Mouse (Mus musculus): ENCODE measurements at regions not wholly inside any gene's neighbourhood (a gene's known extent, or its start where the extent isn't known, plus 50 kb on each side); places are given as distances from the start of the nearest gene placed in this dataset.

- no peaks in the 10 kb centered on the region for H3K9me3 ChIP-seq
- WGBS: 81% methylated on average over 4 of the region's 4 CpGs
- H3K4me1 ChIP-seq: peaks cover 6% of the 10 kb centered on the region
- no peak for ATAC-seq (ENCODE audit: insufficient number of reproducible peaks, insufficient read depth, low FRiP score, low TSS enrichment)
- H3K4me2 ChIP-seq (replicated peaks): no peak overlapping the region
- H3K36me3 ChIP-seq: no peaks in the 10 kb centered on the region
- no peak overlapping the region for H3K4me3 ChIP-seq
- H3K9ac ChIP-seq: no peak overlapping the region
- H3K27me3 ChIP-seq: no peaks in the 10 kb centered on the region
- H3K27ac ChIP-seq: no peak overlapping the region
Observed at GRCm38 (mm10) chr6:89040919-89041318, 138.9 kb downstream of the Tpra1 start.

GRCm38 (mm10) chr6:89042478-89043239 is 140.6 kb downstream of the Tpra1 start:
- Histone ChIP-seq H3K4me2 (replicated peaks) (no peak overlapping the region), H3K27me3 (no peaks in the 10 kb centered on the region), H3K4me3 (no peak overlapping the region), H3K9me3 (no peaks in the 10 kb centered on the region), H3K4me1 (peaks cover 6% of the 10 kb centered on the region), H3K27ac (no peak overlapping the region), H3K36me3 (no peaks in the 10 kb centered on the region), H3K9ac (no peak overlapping the region)
- no peak for ATAC-seq (ENCODE audit: insufficient number of reproducible peaks, insufficient read depth, low FRiP score, low TSS enrichment)
- WGBS: 48% methylated on average over 24 of the region's 24 CpGs

GRCm38 (mm10) chr6:89045436-89045966 is 143.4 kb downstream of the Tpra1 start:
- Histone ChIP-seq H3K27ac (no peak overlapping the region), H3K36me3 (no peaks in the 10 kb centered on the region), H3K27me3 (no peaks in the 10 kb centered on the region), H3K4me3 (no peak overlapping the region), H3K4me1 (peaks cover 6% of the 10 kb centered on the region), H3K9ac (no peak overlapping the region), H3K4me2 (replicated peaks) (no peak overlapping the region), H3K9me3 (no peaks in the 10 kb centered on the region)
- 73% methylated on average over 4 of the region's 4 CpGs for WGBS
- no peak for ATAC-seq (ENCODE audit: insufficient number of reproducible peaks, insufficient read depth, low FRiP score, low TSS enrichment)

GRCm38 (mm10) chr6:89046476-89046875 is 144.4 kb downstream of the Tpra1 start:
- Histone ChIP-seq H3K27ac (no peak overlapping the region), H3K4me2 (replicated peaks) (no peak overlapping the region), H3K9me3 (no peaks in the 10 kb centered on the region), H3K27me3 (no peaks in the 10 kb centered on the region), H3K4me1 (peaks cover 6% of the 10 kb centered on the region), H3K4me3 (no peak overlapping the region), H3K36me3 (no peaks in the 10 kb centered on the region), H3K9ac (no peak overlapping the region)
- ATAC-seq (ENCODE audit: insufficient number of reproducible peaks, insufficient read depth, low FRiP score, low TSS enrichment): no peak
- 81% methylated on average over 2 of the region's 2 CpGs for WGBS

GRCm38 (mm10) chr6:89047629-89048332 is 145.7 kb downstream of the Tpra1 start:
- Histone ChIP-seq H3K27ac (no peak overlapping the region), H3K27me3 (no peaks in the 10 kb centered on the region), H3K36me3 (no peaks in the 10 kb centered on the region), H3K9ac (no peak overlapping the region), H3K4me3 (no peak overlapping the region), H3K9me3 (no peaks in the 10 kb centered on the region), H3K4me2 (replicated peaks) (no peak overlapping the region), H3K4me1 (peaks cover under 1% of the 10 kb centered on the region; the same call in 1 of the 2 replicates)
- 61% methylated on average over 6 of the region's 6 CpGs for WGBS
- ATAC-seq (ENCODE audit: insufficient number of reproducible peaks, insufficient read depth, low FRiP score, low TSS enrichment): no peak

GRCm38 (mm10) chr6:89049290-89049689 is 147.2 kb downstream of the Tpra1 start:
- no peaks in the 10 kb centered on the region for H3K27me3 ChIP-seq
- H3K9ac ChIP-seq: no peak overlapping the region
- no peak overlapping the region for H3K4me2 ChIP-seq (replicated peaks)
- no peak overlapping the region for H3K4me3 ChIP-seq
- WGBS: 50% methylated on average over 1 of the region's 1 CpGs
- no peak overlapping the region for H3K27ac ChIP-seq
- no peaks in the 10 kb centered on the region for H3K9me3 ChIP-seq
- H3K36me3 ChIP-seq: no peaks in the 10 kb centered on the region
- H3K4me1 ChIP-seq: no peaks in the 10 kb centered on the region
- no peak for ATAC-seq (ENCODE audit: insufficient number of reproducible peaks, insufficient read depth, low FRiP score, low TSS enrichment)

GRCm38 (mm10) chr6:89050575-89051270 is 148.7 kb downstream of the Tpra1 start:
- H3K27me3 ChIP-seq: no peaks in the 10 kb centered on the region
- no peak overlapping the region for H3K9ac ChIP-seq
- no peak overlapping the region for H3K27ac ChIP-seq
- no peaks in the 10 kb centered on the region for H3K36me3 ChIP-seq
- ATAC-seq (ENCODE audit: insufficient number of reproducible peaks, insufficient read depth, low FRiP score, low TSS enrichment): no peak
- WGBS: 85% methylated on average over 13 of the region's 13 CpGs
- H3K4me1 ChIP-seq: no peaks in the 10 kb centered on the region
- H3K4me3 ChIP-seq: no peak overlapping the region
- H3K9me3 ChIP-seq: no peaks in the 10 kb centered on the region
- H3K4me2 ChIP-seq (replicated peaks): no peak overlapping the region

- no peak overlapping the region for H3K4me3 ChIP-seq
- H3K4me2 ChIP-seq (replicated peaks): no peak overlapping the region
- no peaks in the 10 kb centered on the region for H3K36me3 ChIP-seq
- H3K9ac ChIP-seq: no peak overlapping the region
- ATAC-seq (ENCODE audit: insufficient number of reproducible peaks, insufficient read depth, low FRiP score, low TSS enrichment): no peak
- H3K9me3 ChIP-seq: no peaks in the 10 kb centered on the region
- H3K27ac ChIP-seq: no peak overlapping the region
- no peaks in the 10 kb centered on the region for H3K27me3 ChIP-seq
- H3K4me1 ChIP-seq: no peaks in the 10 kb centered on the region
- 83% methylated on average over 9 of the region's 9 CpGs for WGBS
Observed at GRCm38 (mm10) chr6:89052758-89053460, 150.9 kb downstream of the Tpra1 start.

- no peaks in the 10 kb centered on the region for H3K9me3 ChIP-seq
- WGBS: 87% methylated on average over 13 of the region's 13 CpGs
- no peaks in the 10 kb centered on the region for H3K4me1 ChIP-seq
- ATAC-seq (ENCODE audit: insufficient number of reproducible peaks, insufficient read depth, low FRiP score, low TSS enrichment): no peak
- H3K4me3 ChIP-seq: no peak overlapping the region
- no peak overlapping the region for H3K9ac ChIP-seq
- H3K36me3 ChIP-seq: no peaks in the 10 kb centered on the region
- no peaks in the 10 kb centered on the region for H3K27me3 ChIP-seq
- no peak overlapping the region for H3K27ac ChIP-seq
- H3K4me2 ChIP-seq (replicated peaks): no peak overlapping the region
Observed at GRCm38 (mm10) chr6:89054060-89054459, 152.0 kb downstream of the Tpra1 start.

GRCm38 (mm10) chr6:89059431-89059975 is 157.5 kb downstream of the Tpra1 start:
- H3K4me3 ChIP-seq: no peak overlapping the region
- H3K27ac ChIP-seq: no peak overlapping the region
- ATAC-seq (ENCODE audit: insufficient number of reproducible peaks, insufficient read depth, low FRiP score, low TSS enrichment): no peak
- no peaks in the 10 kb centered on the region for H3K9me3 ChIP-seq
- no peaks in the 10 kb centered on the region for H3K4me1 ChIP-seq
- no peak overlapping the region for H3K4me2 ChIP-seq (replicated peaks)
- H3K36me3 ChIP-seq: no peaks in the 10 kb centered on the region
- H3K27me3 ChIP-seq: no peaks in the 10 kb centered on the region
- WGBS: 61% methylated on average over 4 of the region's 4 CpGs
- H3K9ac ChIP-seq: no peak overlapping the region

GRCm38 (mm10) chr6:89064977-89065580 is 163.0 kb downstream of the Tpra1 start:
- H3K4me1 ChIP-seq: no peaks in the 10 kb centered on the region
- no peak overlapping the region for H3K4me3 ChIP-seq
- no peak overlapping the region for H3K4me2 ChIP-seq (replicated peaks)
- H3K27ac ChIP-seq: no peak overlapping the region
- H3K9me3 ChIP-seq: peaks cover 4% of the 10 kb centered on the region; the same call in 1 of the 2 replicates
- H3K27me3 ChIP-seq: no peaks in the 10 kb centered on the region
- no peaks in the 10 kb centered on the region for H3K36me3 ChIP-seq
- H3K9ac ChIP-seq: no peak overlapping the region
- 85% methylated on average over 7 of the region's 7 CpGs for WGBS
- ATAC-seq (ENCODE audit: insufficient number of reproducible peaks, insufficient read depth, low FRiP score, low TSS enrichment): no peak
